Mouse (Mus musculus): ENCODE data around the gene Pdyn. TPM values are rescaled to one million over a fixed set of nuclear protein-coding genes. Genes with fewer than 3 reads are reported as not detected.

The Pdyn gene
- polyA plus RNA-seq, 1 experiment from 2014 or later = 3.8 TPM

DNA sequence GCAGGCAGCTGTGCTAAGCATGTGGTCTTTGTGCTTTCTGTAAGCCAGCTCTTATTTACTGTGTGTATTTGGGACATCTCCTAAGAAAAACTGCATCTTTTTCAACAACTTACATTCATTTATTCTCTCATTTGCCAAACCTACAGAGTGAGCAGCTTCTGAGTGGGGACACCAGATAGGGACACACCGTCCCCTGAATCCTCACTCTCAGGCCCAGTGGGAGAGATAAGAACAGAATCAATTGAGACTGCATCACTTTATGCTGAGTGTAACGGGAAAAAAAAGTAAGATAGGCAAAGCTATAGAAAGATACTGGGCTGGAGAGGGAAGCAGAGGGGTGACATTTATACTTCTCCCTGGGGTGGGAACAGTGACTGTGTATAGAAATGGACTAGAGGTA lies 46.0 kb downstream of the Pdyn start:
- no peak overlapping the region for H3K27ac ChIP-seq
- no peaks in the 10 kb centered on the region for H3K9me3 ChIP-seq
- peaks cover 5% of the 10 kb centered on the region for H3K4me1 ChIP-seq (replicated peaks)
- no peaks in the 10 kb centered on the region for H3K36me3 ChIP-seq
- 86% methylated on average over 2 of the region's 2 CpGs for WGBS
- ATAC-seq = no peak
- H3K4me3 ChIP-seq (replicated peaks) = no peak overlapping the region
- no peaks in the 10 kb centered on the region for H3K27me3 ChIP-seq
- no peak overlapping the region for H3K9ac ChIP-seq (replicated peaks)
- H3K4me2 ChIP-seq (replicated peaks) = no peak overlapping the region

DNA sequence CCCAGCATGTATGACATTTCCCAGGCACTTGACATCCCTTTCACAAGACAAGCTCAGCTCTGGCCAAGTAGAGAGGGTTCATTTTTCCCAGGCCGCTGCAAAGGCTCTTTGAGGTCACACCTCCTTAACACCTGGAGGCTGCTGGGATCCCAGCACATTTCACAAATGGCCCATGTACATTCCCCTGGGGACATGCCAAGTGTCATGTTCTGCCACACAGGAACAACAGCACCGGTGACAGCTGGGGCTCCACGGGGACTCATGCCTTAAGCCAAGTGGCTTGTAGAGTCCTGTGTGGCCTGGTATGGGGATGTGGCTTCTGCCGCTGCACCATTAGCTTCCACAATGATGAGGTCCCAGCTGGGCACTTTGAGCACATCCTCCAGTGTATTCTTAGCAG lies 47.0 kb downstream of the Pdyn start:
- peaks cover 6% of the 10 kb centered on the region for H3K4me1 ChIP-seq (replicated peaks)
- ATAC-seq = no peak
- H3K27ac ChIP-seq = no peak overlapping the region
- no peak overlapping the region for H3K9ac ChIP-seq (replicated peaks)
- no peak overlapping the region for H3K4me2 ChIP-seq (replicated peaks)
- H3K27me3 ChIP-seq = no peaks in the 10 kb centered on the region
- no peaks in the 10 kb centered on the region for H3K9me3 ChIP-seq
- H3K36me3 ChIP-seq = no peaks in the 10 kb centered on the region
- WGBS = 75% methylated on average over 4 of the region's 4 CpGs
- H3K4me3 ChIP-seq (replicated peaks) = no peak overlapping the region

Other genes starting within 250 kb of the Pdyn start
- gene F830045P16Rik, start 163.2 kb downstream of the Pdyn start, polyA plus RNA-seq (2015; fragmentation: Nextera tagmentation; extraction: Ambion mirVana) = not detected in 2 replicates
- 19.1 and 21.0 TPM in 2 replicates for gene Sirpa, start 107.0 kb downstream of the Pdyn start, polyA plus RNA-seq (2015; fragmentation: Nextera tagmentation; extraction: Ambion mirVana)
- 7.7 and 9.5 TPM in 2 replicates for gene Stk35, start 100.7 kb upstream of the Pdyn start, polyA plus RNA-seq (2015; fragmentation: Nextera tagmentation; extraction: Ambion mirVana)

Measured in midbrain, embryonic 13.5 days (tissue).